Mouse (Mus musculus) left cerebral cortex, adult 2 months (tissue): ENCODE results near the gene Slfn14. TPM values are rescaled to one million over a fixed set of nuclear protein-coding genes. Genes with fewer than 3 reads are reported as not detected.

Experiments used
- DNase-seq, 2 experiments: peaks; one replicate each; pipeline ENCODE4 v3.0.0; 2021 to 2022; ENCODE audit warnings: low spot score in 2 of 2, mixed read lengths in 1 of 2; ENCODE audit errors: extremely low spot score in 1 of 2
- H3K27ac ChIP-seq: fragments of 200-600 bp; 2 replicates; pipeline ENCODE4 v1.8.1; 2022
- H3K4me3 ChIP-seq: fragments of 200-600 bp; 2 replicates; pipeline ENCODE4 v1.8.1; 2022
- CTCF ChIP-seq: fragments of 200-600 bp; IDR thresholded peaks from 2 replicates; pipeline ENCODE4 v1.8.1; 2022; ENCODE audit warnings: antibody characterized with exemption, mild to moderate bottlenecking, moderate library complexity
- intact Hi-C: fragments of 180-260 bp; cut with DNase I; formaldehyde crosslinking; loops from one replicate; pipeline ENCODE4 v1.15.1; 2025
- total RNA-seq, 2 experiments: library from RNA; stranded (reverse); gene quantifications; 2 replicates each; pipeline ENCODE4 v1.2.3; 2021

Slfn14 gene
- total RNA-seq, 2 experiments from 2014 or later = not detected

- intact Hi-C loops = no loop called here
- no peak for TF ChIP-seq CTCF
- Histone ChIP-seq H3K27ac (no peak overlapping the region), H3K4me3 (no peak overlapping the region)
- DNase-seq = no peak
These were observed 13.2 kb upstream of the Slfn14 start for GRCm38 (mm10) chr11:83299724-83300123.

DNA sequence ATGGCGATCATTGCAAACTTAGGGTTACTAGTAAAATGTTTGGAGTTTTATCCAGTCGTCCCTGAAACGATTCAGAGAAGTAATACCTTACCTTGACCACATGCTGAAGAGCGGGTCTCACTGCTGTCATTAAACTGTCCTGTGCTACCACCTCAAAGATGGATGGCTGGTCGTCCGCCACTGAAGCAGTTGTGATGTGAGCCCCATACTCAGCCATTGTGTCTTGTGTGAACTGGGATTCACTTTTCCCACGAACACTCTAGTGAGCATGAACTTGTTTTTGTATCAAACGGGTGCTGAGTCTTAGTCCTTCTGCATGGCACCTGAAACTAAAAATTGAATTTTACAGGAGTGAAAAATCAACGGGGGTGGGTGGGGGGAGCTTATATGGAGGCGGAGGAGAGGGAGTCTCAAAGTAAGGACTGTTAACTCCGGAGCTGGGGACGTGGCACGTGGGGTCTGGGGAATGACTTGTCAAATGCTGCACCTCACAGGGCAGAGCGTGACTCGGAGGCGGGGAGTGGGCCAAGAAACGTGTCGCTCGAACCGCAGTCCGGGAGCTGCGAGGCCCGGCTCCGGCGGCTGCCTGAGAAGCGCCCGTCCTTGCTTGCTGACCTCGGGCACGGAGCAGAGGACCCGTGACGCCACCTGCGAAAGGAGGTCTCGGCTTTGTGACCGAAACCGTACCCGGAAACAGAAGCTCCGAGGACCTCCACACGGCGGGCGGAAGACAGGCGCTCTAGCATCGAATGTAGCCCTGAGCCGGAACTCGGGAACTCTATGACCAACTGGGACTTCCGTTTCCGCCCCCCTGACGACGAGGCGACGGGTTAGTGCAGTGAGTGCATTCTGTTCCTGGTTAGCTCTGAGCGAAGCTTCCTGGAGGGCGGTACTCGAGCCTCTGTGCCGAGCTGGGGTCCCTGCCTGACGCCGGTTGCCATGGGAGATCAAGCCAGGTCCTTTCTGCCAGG, 12.0 kb upstream of the Slfn14 start, which contains the start of gene Ap2b1:
Gene Ap2b1 (plus strand): TSS at position 800 of the 971 bp plus-strand sequence.
- H3K4me3 ChIP-seq = peak within 1 kb of the TSS; percentile 78
- peak within 1 kb of the TSS; percentile 97 for H3K27ac ChIP-seq
- peak; percentile 90 to 92 for DNase-seq
- no peak for TF ChIP-seq CTCF
- intact Hi-C loops = no loop called here

GRCm38 (mm10) chr11:83297816-83298215, 11.3 kb upstream of the Slfn14 start:
- Histone ChIP-seq H3K27ac (peak overlapping the region; percentile 97), H3K4me3 (peak overlapping the region; percentile 78)
- no peak for TF ChIP-seq CTCF
- no peak for DNase-seq
- intact Hi-C loops = no loop called here

DNA sequence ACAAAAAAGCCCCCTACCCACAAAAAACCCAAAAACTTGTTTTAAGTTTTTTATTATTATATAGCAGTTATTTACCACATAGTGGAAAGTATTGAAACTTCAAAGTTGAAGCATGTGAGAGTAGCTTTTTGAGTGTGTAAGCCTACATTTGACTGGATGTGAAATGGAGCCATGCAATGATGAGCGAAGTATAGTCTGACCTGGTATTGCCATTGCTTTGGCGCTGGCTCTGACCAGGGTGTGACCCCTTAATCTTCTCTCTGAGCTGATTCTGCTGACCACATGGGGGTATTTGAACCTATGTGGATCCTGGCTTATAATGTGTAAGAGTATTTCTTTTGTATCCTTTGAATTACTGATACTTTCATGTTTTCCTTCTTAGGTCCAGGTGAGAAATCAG, 7.6 kb upstream of the Slfn14 start:
- no peak overlapping the region for H3K27ac ChIP-seq
- no peak for TF ChIP-seq CTCF
- no peak for DNase-seq
- H3K4me3 ChIP-seq = no peak overlapping the region
- intact Hi-C loops = no loop called here

- intact Hi-C loops = no loop called here
These were observed 6.7 kb upstream of the Slfn14 start for GRCm38 (mm10) chr11:83293182-83293581.

DNA sequence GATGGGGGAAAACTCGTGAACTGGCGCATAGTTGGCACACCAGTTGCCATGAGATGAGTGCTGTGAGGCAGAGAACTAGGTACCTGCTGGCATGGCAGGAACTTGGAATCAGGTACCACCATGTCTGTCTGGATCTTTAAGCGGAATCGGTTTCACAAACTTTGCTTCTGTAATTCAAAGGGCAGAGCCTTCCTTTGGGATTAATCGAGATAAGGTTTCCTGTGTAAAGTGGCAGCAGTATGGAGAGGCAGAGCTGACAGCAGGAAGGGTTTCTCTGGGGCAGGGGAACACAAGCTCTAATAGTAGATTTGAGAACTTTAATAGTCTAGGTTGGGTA, 5.7 kb upstream of the Slfn14 start:
- peak overlapping the region; percentile 66 for H3K4me3 ChIP-seq
- intact Hi-C loops = no loop called here

More at GRCm38 (mm10) chr11:83293182-83293581, 6.7 kb upstream of the Slfn14 start:
- no peak overlapping the region for H3K27ac ChIP-seq
- no peak for TF ChIP-seq CTCF
- H3K4me3 ChIP-seq = peak overlapping the region; percentile 66
- DNase-seq = no peak

DNA sequence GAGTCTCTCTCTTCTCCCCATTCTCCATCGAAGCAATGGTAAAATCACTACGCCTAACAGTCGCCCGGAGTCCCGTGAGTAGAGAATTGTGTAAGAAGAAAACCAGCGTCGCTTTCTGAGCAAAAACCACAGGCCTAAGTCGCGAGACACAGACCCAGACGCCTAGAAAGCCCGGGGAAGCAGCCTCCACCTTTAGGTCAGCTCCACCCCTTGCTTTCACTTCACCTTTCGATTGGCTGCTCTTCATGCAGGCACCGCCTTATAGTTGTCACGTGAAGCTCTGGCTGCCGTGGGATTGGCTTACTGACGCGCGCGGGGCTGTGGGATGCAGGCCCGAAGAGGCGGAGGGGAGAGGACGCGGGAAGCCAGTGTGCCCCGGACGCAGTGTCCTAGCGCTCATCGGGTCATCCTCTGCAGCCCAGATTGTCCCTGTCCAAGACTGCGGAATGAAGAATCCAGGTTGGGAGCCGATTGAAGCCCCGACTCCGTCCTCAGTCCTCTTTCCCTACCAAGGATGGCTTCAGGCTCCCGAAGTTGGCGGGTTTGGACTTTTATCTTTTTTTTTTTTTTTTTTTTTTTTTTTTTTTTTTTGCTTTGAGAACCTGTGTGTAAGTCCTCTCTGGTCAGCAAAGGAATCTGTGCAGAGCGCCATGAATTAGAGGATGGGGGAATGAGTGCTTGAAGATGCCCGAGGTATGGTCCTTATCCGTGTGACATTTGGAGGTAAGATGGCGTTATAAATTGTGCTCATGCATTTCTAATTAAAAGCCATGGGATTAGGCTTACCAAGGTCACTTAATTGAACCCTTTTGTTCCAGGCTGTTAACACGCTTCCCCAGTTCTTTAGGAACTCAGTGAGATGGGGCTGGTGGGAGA, 5.1 kb upstream of the Slfn14 start:
- intact Hi-C loops = loop anchor here (2.0 kb wide), 1 partner anchor 21 kb away; no protein-coding TSS in a partner anchor
- Histone ChIP-seq H3K27ac (peak overlapping the region; percentile 89), H3K4me3 (peak overlapping the region; percentile 66)
- DNase-seq = peak; percentile 92 to 93
- TF ChIP-seq CTCF = no peak

More for the DNA sequence above, 5.7 kb upstream of the Slfn14 start:
- no peak for DNase-seq
- no peak for TF ChIP-seq CTCF
- peak overlapping the region; percentile 85 for H3K27ac ChIP-seq

GRCm38 (mm10) chr11:83289633-83290032, 3.1 kb upstream of the Slfn14 start:
- no peak overlapping the region for H3K4me3 ChIP-seq
- DNase-seq = no peak
- intact Hi-C loops = loop anchor here (2.0 kb wide), 1 partner anchor 19 kb away; no protein-coding TSS in a partner anchor
- no peak for TF ChIP-seq CTCF
- H3K27ac ChIP-seq = no peak overlapping the region

DNA sequence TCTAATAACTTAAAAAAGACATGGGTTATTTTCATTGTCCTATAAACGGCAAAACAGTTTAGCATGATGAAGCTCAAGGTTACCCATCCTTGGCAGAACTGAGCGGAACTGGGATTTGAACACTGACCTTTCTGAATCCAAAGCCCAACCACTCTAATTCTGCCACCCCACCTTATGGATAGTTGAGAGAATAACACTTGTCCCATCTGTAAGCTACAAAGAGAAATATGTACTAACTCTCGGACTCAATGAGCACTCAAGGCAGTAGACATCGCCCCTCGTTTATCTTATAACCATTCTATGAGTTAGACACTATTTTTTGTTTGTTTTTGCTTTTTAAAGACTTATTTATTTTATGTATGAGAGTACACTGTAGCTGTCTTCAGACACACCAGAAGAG, 2.5 kb upstream of the Slfn14 start:
- DNase-seq = no peak
- H3K27ac ChIP-seq = no peak overlapping the region
- TF ChIP-seq CTCF = no peak; the same call in 1 of the 2 replicates
- no peak overlapping the region for H3K4me3 ChIP-seq
- intact Hi-C loops = no loop called here

DNA sequence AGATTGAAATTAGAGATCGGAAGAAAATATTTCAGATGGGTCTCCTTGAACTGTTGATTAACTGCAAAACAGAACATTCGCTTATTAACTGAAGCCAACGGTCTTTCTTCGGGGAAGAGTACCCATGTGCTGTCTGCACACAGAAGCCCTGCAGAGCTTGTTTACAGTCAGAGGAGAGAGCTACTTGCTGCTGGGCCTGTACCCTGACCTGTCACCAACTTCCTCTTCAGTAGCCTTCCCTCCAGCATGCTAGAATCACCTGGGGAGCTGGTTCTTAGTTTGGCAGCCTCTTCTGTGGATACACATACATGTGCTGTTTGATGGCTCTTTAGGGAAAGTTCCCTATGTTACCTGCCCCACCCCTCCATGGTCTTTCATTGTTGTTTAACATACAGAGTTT, 899 bp downstream of the Slfn14 start:
- Histone ChIP-seq H3K27ac (no peak overlapping the region), H3K4me3 (no peak overlapping the region)
- no peak for TF ChIP-seq CTCF
- intact Hi-C loops = no loop called here
- no peak for DNase-seq

DNA sequence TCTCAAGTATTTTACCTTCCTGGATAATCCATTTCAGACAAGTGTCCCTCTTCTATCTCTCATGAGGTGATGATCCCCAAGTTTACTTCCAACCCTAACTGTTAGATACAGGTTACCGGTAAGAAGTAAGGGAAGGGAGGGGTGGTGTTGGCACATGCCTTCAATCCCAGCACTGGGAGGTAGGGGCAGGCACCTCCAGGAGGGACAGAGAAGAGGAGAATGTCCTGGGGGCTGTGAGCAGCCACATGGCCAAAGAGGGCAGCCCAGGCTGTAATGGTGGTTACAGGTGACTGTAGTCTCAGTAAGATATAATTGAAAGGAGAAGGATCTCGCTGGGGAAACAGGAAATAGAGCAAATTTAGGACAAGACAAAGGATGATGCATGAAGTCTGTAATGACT, 4.4 kb downstream of the Slfn14 start:
- TF ChIP-seq CTCF = no peak
- Histone ChIP-seq H3K27ac (no peak overlapping the region), H3K4me3 (no peak overlapping the region)
- intact Hi-C loops = no loop called here
- DNase-seq = no peak

GRCm38 (mm10) chr11:83279691-83280090, 6.8 kb downstream of the Slfn14 start:
- Histone ChIP-seq H3K27ac (no peak overlapping the region), H3K4me3 (no peak overlapping the region)
- intact Hi-C loops = no loop called here
- no peak for DNase-seq
- TF ChIP-seq CTCF = no peak
